Mouse (Mus musculus) ES-Bruce4 (cell line): Measurements from ENCODE around the gene 1190007I07Rik.
"Not testable (repeated sequence)": the region's sequence is repeated elsewhere in the genome, so short reads cannot be mapped to it uniquely, and the experiment has no call there.

Source experiments
- CTCF ChIP-seq: IDR thresholded peaks from one replicate; pipeline ENCODE4 v1.8.1; 2011; ENCODE audit warnings: low read depth, low read length
- EP300 ChIP-seq: IDR thresholded peaks from 2 replicates; pipeline ENCODE4 v1.6.1; 2011; ENCODE audit warnings: low read depth, low read length; ENCODE audit not compliant: insufficient read depth
- POLR2A ChIP-seq: IDR thresholded peaks from one replicate; pipeline ENCODE4 v1.8.1; 2011; ENCODE audit warnings: low read length; ENCODE audit not compliant: insufficient read depth

DNA sequence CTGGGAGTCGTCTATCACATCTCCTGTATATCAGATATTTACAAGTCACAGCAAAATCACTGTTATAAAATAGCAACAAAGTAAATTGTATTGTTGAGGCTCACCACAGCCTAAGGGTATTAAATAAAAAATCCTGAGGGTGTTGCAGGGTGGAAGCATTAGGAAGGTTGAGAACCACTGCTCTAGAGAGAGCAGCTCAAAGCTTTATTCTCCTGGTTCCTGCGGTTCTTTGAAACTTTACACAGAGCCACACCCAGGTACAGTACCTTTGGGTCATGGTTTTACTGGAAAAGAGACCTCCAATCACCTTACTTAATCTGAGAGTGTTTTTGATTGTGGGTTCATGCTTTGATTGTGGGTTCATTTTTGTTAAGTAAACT, 515 bp upstream of the 1190007I07Rik start:
- not testable (repeated sequence) for TF ChIP-seq EP300, POLR2A, CTCF
